Mouse (Mus musculus): ENCODE results near the gene Gcc2.

DNA sequence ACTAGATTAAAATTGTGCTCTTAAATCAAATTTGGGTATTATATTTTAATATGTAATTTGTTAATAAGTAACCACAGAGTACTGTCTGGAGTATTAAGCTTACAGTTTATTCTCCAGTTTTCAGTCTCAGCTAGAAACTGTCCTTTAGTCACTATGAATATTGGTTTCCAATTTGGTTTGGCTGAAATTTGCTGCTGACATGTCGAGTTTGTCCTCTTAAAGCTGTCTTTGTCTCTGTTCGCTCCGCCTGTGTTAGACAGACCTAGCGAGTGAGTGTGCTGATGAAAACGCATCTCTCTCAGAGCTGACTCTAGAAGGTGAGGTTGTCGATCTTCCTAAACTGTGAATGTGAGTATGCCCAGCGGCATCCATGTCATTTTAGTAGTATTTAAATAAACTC, 49.7 kb downstream of the Gcc2 start:
- TF ChIP-seq GATA1 (IDR thresholded peaks at IDR 0.05; ENCODE audit: borderline replicate concordance, low read length) (no peak), FLI1 (IDR thresholded peaks at IDR 0.05; ENCODE audit: low read length) (no peak)
